Mouse (Mus musculus) limb, embryonic 15.5 days (tissue): ENCODE data around the gene Slc9a9. TPM values are rescaled to one million over a fixed set of nuclear protein-coding genes. Genes with fewer than 3 reads are reported as not detected.
A peak's percentile ranks its signal among the peaks of the same experiment; 100 is the strongest.

ENCODE experiments used
- ATAC-seq: fragments of 200-750 bp; cut with Nextera tagmentation; 2 replicates; pipeline ENCODE4 v1.8.0; 2017; ENCODE audit warnings: low read depth, moderate TSS enrichment; ENCODE audit not compliant: insufficient number of reproducible peaks, low FRiP score, low TSS enrichment
- H3K27ac ChIP-seq: fragments of 300-500 bp; sonication (generic); 2 replicates; pipeline ENCODE4 v1.5.1; 2015; ENCODE audit warnings: moderate library complexity, mild to moderate bottlenecking, inconsistent platforms
- H3K27me3 ChIP-seq: fragments of 300-500 bp; sonication (generic); 2 replicates; pipeline ENCODE4 v1.6.1; 2015; ENCODE audit warnings: inconsistent platforms
- H3K36me3 ChIP-seq: fragments of 300-500 bp; sonication (generic); 2 replicates; pipeline ENCODE4 v1.6.1; 2015; ENCODE audit warnings: inconsistent platforms
- H3K4me1 ChIP-seq: fragments of 300-500 bp; sonication (generic); 2 replicates; pipeline ENCODE4 v1.6.1; 2015; ENCODE audit warnings: inconsistent platforms
- H3K4me2 ChIP-seq: fragments of 300-500 bp; sonication (generic); 2 replicates; pipeline ENCODE4 v1.6.1; 2015; ENCODE audit warnings: mild to moderate bottlenecking, inconsistent platforms
- H3K4me3 ChIP-seq: fragments of 300-500 bp; sonication (generic); 2 replicates; pipeline ENCODE4 v1.5.1; 2015; ENCODE audit warnings: mild to moderate bottlenecking, inconsistent platforms
- H3K9ac ChIP-seq: fragments of 300-500 bp; sonication (generic); 2 replicates; pipeline ENCODE4 v1.6.1; 2015; ENCODE audit warnings: inconsistent platforms
- H3K9me3 ChIP-seq: fragments of 300-500 bp; sonication (generic); 2 replicates; pipeline ENCODE4 v1.6.1; 2016; ENCODE audit warnings: inconsistent platforms
- WGBS: fragments of 180-500 bp; shearing (Covaris S2); methylation state at CpG from one replicate; pipeline ENCODE4 v1.1.7; 2015; 5-methylcytosine and 5-hydroxymethylcytosine counted together
- polyA plus RNA-seq: library from polyadenylated mRNA; unstranded; fragments of >200 nt; fragmentation: Nextera tagmentation; extraction: Ambion mirVana; gene quantifications from 2 replicates; pipeline ENCODE4 v1.2.1, GENCODE M21; 2015

Gene Slc9a9
- polyA plus RNA-seq, 1 experiment from 2014 or later = 6.1 TPM

GRCm38 (mm10) chr9:94656265-94656664 lies 13.4 kb upstream of the Slc9a9 start:
- H3K9me3 ChIP-seq = no peaks in the 10 kb centered on the region
- no peaks in the 10 kb centered on the region for H3K36me3 ChIP-seq
- ATAC-seq = no peak
- no peaks in the 10 kb centered on the region for H3K4me1 ChIP-seq
- H3K27ac ChIP-seq = no peak overlapping the region
- no peak overlapping the region for H3K9ac ChIP-seq
- H3K4me2 ChIP-seq = no peak overlapping the region
- H3K27me3 ChIP-seq = no peaks in the 10 kb centered on the region
- no peak overlapping the region for H3K4me3 ChIP-seq
- WGBS = 83% methylated on average over 4 of the region's 4 CpGs

GRCm38 (mm10) chr9:94659401-94660152 lies 10.1 kb upstream of the Slc9a9 start:
- H3K9me3 ChIP-seq = no peaks in the 10 kb centered on the region
- no peak overlapping the region for H3K27ac ChIP-seq
- no peak overlapping the region for H3K4me3 ChIP-seq
- H3K4me1 ChIP-seq = no peaks in the 10 kb centered on the region
- no peak for ATAC-seq
- H3K4me2 ChIP-seq = no peak overlapping the region
- no peaks in the 10 kb centered on the region for H3K27me3 ChIP-seq
- H3K9ac ChIP-seq = no peak overlapping the region
- no peaks in the 10 kb centered on the region for H3K36me3 ChIP-seq
- WGBS = 48% methylated on average over 3 of the region's 3 CpGs

GRCm38 (mm10) chr9:94661768-94662167 lies 7.9 kb upstream of the Slc9a9 start:
- no peaks in the 10 kb centered on the region for H3K27me3 ChIP-seq
- H3K4me3 ChIP-seq = no peak overlapping the region
- 20% methylated on average over 2 of the region's 2 CpGs for WGBS
- H3K36me3 ChIP-seq = no peaks in the 10 kb centered on the region
- no peak overlapping the region for H3K4me2 ChIP-seq
- H3K4me1 ChIP-seq = no peaks in the 10 kb centered on the region
- H3K27ac ChIP-seq = no peak overlapping the region
- no peaks in the 10 kb centered on the region for H3K9me3 ChIP-seq
- no peak overlapping the region for H3K9ac ChIP-seq
- no peak for ATAC-seq

- Histone ChIP-seq H3K4me1 (0 out of 2 replicates have a peak, but pooled peaks cover 7% of the 10 kb centered on the region), H3K27ac (no peak overlapping the region), H3K4me2 (no peak overlapping the region), H3K36me3 (no peaks in the 10 kb centered on the region), H3K9ac (no peak overlapping the region), H3K9me3 (no peaks in the 10 kb centered on the region), H3K27me3 (no peaks in the 10 kb centered on the region), H3K4me3 (no peak overlapping the region)
- ATAC-seq = no peak
- WGBS = 77% methylated on average over 4 of the region's 4 CpGs
Observed at GRCm38 (mm10) chr9:94665248-94665647, 4.5 kb upstream of the Slc9a9 start.

GRCm38 (mm10) chr9:94668589-94668988 lies 1.1 kb upstream of the Slc9a9 start:
- H3K27ac ChIP-seq = no peak overlapping the region
- ATAC-seq = no peak
- WGBS = 32% methylated on average over 7 of the region's 7 CpGs
- no peaks in the 10 kb centered on the region for H3K9me3 ChIP-seq
- H3K4me3 ChIP-seq = no peak overlapping the region
- H3K4me2 ChIP-seq = no peak overlapping the region
- no peaks in the 10 kb centered on the region for H3K36me3 ChIP-seq
- H3K27me3 ChIP-seq = no peaks in the 10 kb centered on the region
- no peak overlapping the region for H3K9ac ChIP-seq
- 0 out of 2 replicates have a peak, but pooled peaks cover 9% of the 10 kb centered on the region for H3K4me1 ChIP-seq

GRCm38 (mm10) chr9:94670704-94671103 lies 995 bp downstream of the Slc9a9 start:
- Histone ChIP-seq H3K4me2 (peak overlapping the region; percentile 61; the same call in 1 of the 2 replicates), H3K27ac (no peak overlapping the region), H3K9me3 (no peaks in the 10 kb centered on the region), H3K36me3 (no peaks in the 10 kb centered on the region), H3K27me3 (no peaks in the 10 kb centered on the region), H3K9ac (no peak overlapping the region), H3K4me3 (peak overlapping the region; percentile 48), H3K4me1 (0 out of 2 replicates have a peak, but pooled peaks cover 9% of the 10 kb centered on the region)
- no peak for ATAC-seq

GRCm38 (mm10) chr9:94674704-94675103 lies 5.0 kb downstream of the Slc9a9 start:
- no peak overlapping the region for H3K4me2 ChIP-seq
- 0 out of 2 replicates have a peak, but pooled peaks cover 4% of the 10 kb centered on the region for H3K4me1 ChIP-seq
- WGBS = 85% methylated on average over 1 of the region's 1 CpGs
- no peaks in the 10 kb centered on the region for H3K27me3 ChIP-seq
- no peaks in the 10 kb centered on the region for H3K9me3 ChIP-seq
- H3K27ac ChIP-seq = no peak overlapping the region
- no peaks in the 10 kb centered on the region for H3K36me3 ChIP-seq
- no peak for ATAC-seq
- H3K4me3 ChIP-seq = no peak overlapping the region
- no peak overlapping the region for H3K9ac ChIP-seq

- peaks cover 5% of the 10 kb centered on the region; the same call in 1 of the 2 replicates for H3K4me1 ChIP-seq
- WGBS = 84% methylated on average over 3 of the region's 3 CpGs
Observed at GRCm38 (mm10) chr9:94678021-94678655, 8.4 kb downstream of the Slc9a9 start.

GRCm38 (mm10) chr9:94680468-94681094 lies 10.9 kb downstream of the Slc9a9 start:
- no peak overlapping the region for H3K4me3 ChIP-seq
- WGBS = 80% methylated on average over 18 of the region's 18 CpGs
- H3K27me3 ChIP-seq = no peaks in the 10 kb centered on the region
- H3K27ac ChIP-seq = no peak overlapping the region
- no peak for ATAC-seq
- H3K9ac ChIP-seq = no peak overlapping the region
- H3K9me3 ChIP-seq = no peaks in the 10 kb centered on the region
- no peak overlapping the region for H3K4me2 ChIP-seq
- H3K36me3 ChIP-seq = no peaks in the 10 kb centered on the region
- H3K4me1 ChIP-seq = peaks cover 5% of the 10 kb centered on the region; the same call in 1 of the 2 replicates

More at GRCm38 (mm10) chr9:94678021-94678655, 8.4 kb downstream of the Slc9a9 start:
- no peak overlapping the region for H3K4me3 ChIP-seq
- no peaks in the 10 kb centered on the region for H3K27me3 ChIP-seq
- ATAC-seq = no peak
- H3K36me3 ChIP-seq = no peaks in the 10 kb centered on the region
- H3K9me3 ChIP-seq = no peaks in the 10 kb centered on the region
- no peak overlapping the region for H3K9ac ChIP-seq
- H3K4me2 ChIP-seq = no peak overlapping the region
- H3K27ac ChIP-seq = no peak overlapping the region

- ATAC-seq = no peak
- Histone ChIP-seq H3K27me3 (no peaks in the 10 kb centered on the region), H3K36me3 (no peaks in the 10 kb centered on the region), H3K4me2 (no peak overlapping the region), H3K4me1 (peaks cover 5% of the 10 kb centered on the region; the same call in 1 of the 2 replicates), H3K27ac (no peak overlapping the region), H3K4me3 (no peak overlapping the region), H3K9ac (no peak overlapping the region), H3K9me3 (no peaks in the 10 kb centered on the region)
- WGBS = 60% methylated on average over 8 of the region's 8 CpGs
Observed at GRCm38 (mm10) chr9:94681095-94681487, 11.4 kb downstream of the Slc9a9 start.

GRCm38 (mm10) chr9:94682260-94682659 lies 12.6 kb downstream of the Slc9a9 start:
- no peaks in the 10 kb centered on the region for H3K36me3 ChIP-seq
- no peak for ATAC-seq
- H3K9me3 ChIP-seq = no peaks in the 10 kb centered on the region
- WGBS = 81% methylated on average over 2 of the region's 2 CpGs
- no peaks in the 10 kb centered on the region for H3K27me3 ChIP-seq
- H3K4me2 ChIP-seq = no peak overlapping the region
- H3K4me3 ChIP-seq = no peak overlapping the region
- peaks cover 5% of the 10 kb centered on the region; the same call in 1 of the 2 replicates for H3K4me1 ChIP-seq
- no peak overlapping the region for H3K27ac ChIP-seq
- no peak overlapping the region for H3K9ac ChIP-seq

- Histone ChIP-seq H3K36me3 (no peaks in the 10 kb centered on the region), H3K9me3 (no peaks in the 10 kb centered on the region), H3K9ac (no peak overlapping the region), H3K4me3 (no peak overlapping the region), H3K27ac (no peak overlapping the region), H3K4me1 (peaks cover 2% of the 10 kb centered on the region; the same call in 1 of the 2 replicates), H3K4me2 (no peak overlapping the region), H3K27me3 (no peaks in the 10 kb centered on the region)
- ATAC-seq = no peak
- WGBS = 69% methylated on average over 1 of the region's 1 CpGs
Observed at GRCm38 (mm10) chr9:94685640-94686039, 15.9 kb downstream of the Slc9a9 start.
